Mouse (Mus musculus) erythroblast, adult 5-6 weeks (primary cell): ENCODE measurements around the gene Cacng2. TPM values are rescaled to one million over a fixed set of nuclear protein-coding genes. Genes with fewer than 3 reads are reported as not detected.

Source experiments
- ATAC-seq: replicated peaks from 2 replicates; pipeline ENCODE4 v1.8.0; 2016; ENCODE audit warnings: moderate number of reproducible peaks, mild to moderate bottlenecking, moderate TSS enrichment, inconsistent platforms; ENCODE audit not compliant: poor library complexity, low FRiP score, severe bottlenecking
- total RNA-seq, 2 experiments: library from RNA; stranded (forward) in 1 of 2; stranded (reverse) in 1 of 2; fragments of 150-400 nt in 1 of 2; fragments of 200-764, 138-1000 nt in 1 of 2; gene quantifications; 2 replicates each; pipeline versions ENCODE4 v1.2.3 to v1.2.4; 2015 to 2017; ENCODE audit warnings: low replicate concordance in 2 of 2

The Cacng2 gene
- total RNA-seq (2015; ENCODE audit: low replicate concordance) (not detected in 2 replicates), total RNA-seq (2017; ENCODE audit: low replicate concordance) (not detected in 2 replicates)

DNA sequence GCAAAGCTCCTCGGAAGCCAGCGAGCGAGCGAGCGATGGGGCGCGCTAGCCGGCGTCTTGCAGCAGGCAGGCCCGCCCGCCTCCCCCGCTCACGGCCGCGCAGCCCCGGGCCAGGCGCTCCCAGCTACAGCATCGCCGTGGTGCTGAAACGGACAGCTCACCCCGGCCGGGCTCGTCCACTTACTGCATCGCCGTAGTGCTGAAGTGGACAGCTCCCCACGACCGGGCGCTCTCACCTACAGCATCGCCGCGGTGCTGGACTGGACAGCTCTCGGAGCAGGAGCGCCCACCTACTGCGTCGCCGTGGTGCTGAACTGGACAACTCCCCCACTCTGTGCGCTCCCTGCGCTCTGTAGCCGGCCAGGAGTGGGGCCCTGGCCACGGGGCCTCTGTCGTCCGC lies at the start of gene Cacng2:
Gene Cacng2 (minus strand): TSS at position 325 of the 400 bp plus-strand sequence.
- peak; percentile 59; the same call in 1 of the 2 replicates for ATAC-seq

DNA sequence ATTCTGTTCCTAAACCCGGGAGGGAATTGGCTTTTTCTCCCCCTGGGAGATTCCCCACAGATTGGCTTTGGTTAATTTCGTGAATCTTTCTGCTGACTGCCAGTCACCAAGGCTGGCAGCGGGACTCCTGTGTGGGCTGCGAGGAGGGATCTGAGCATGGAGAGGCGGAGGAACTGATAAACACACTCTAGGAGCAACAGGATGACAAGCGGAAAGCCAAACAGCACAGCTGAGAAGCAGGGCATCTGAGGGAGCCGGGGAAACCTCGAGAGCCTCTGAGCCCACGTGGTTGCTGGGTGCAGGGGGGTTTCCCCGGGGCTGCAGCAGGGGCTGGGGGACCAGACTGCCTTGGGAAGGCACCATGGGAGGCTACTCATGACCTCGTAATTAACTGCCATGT lies 49.7 kb upstream of the Cacng2 start:
- ATAC-seq, result no peak

DNA sequence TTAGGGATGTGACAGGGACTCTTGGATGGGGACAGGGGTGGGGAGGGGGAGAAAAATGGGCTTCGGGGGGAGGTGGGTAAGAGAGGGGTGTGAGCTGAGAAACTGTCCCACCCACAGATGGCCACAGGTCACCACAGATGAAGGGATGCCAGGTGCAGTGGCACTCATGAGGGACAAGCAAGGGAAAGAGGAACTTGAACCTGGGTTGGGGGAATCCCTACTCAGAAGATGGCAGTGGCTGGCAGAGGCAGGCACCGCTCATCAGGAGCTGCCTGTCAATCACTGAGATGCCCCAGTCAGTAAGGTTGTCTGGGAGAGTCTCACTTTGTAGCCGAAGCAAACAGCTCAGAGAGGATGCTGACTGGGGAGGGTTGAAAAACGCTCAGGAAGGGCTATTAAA lies 45.5 kb upstream of the Cacng2 start:
- no peak for ATAC-seq

DNA sequence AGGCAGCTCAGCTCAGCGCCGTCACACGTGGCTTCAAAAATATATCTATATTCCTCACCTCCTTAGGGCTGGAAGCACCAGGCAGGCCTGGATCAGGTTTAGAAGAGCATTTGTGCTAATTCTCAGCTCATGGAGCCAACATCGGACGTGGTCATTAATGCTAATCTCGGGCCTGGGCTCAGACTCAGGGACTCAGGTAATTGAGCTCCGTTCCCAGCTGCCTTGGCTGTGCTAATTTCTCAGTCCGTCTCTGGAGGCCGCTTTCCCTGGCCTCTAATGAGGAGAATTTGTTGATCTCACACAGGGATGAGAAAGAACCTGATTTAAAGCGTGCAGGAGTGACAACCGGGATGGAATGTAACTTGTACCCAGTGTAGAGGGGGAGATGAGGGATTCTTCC lies 44.6 kb upstream of the Cacng2 start:
- no peak for ATAC-seq

DNA sequence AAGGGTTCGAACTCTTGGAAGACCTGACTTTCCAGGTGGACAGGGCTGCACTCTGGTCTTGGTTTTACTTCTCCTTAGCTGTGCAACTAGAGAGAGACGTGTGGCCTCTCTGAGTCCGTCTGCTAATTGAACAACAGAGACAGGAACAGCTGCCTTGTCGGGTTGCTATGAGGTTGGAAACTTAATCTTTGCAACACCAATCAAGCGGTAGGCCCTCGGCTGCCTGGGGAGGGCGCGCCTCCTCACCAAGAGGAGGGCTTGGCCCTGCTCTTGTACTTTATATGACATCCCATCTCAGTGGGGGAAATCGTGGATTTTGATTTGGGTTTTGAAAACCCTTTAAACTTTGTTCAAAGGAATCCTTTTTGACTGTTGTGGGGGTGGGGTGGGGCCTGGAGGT lies 42.1 kb upstream of the Cacng2 start:
- ATAC-seq, result no peak

DNA sequence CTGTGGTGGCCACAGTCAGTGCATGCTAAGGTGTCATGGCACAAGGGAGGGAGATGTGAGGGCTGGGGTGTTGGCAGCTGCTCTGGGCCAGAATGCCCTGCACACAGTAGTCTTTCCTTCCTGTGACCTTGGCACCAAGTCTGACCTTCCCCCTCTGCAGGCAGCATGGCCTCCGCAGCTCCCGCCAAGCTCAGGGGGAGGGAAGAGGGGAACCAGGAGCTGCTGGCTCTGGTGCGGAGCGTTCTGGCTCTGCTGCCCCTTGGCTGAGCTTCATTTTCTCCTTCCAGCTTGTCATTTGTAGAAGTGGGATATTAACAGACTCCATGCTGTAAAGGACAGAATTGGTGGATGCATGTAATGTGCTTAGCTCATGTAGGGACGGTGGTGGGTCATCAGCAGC lies 38.5 kb upstream of the Cacng2 start:
- no peak for ATAC-seq

DNA sequence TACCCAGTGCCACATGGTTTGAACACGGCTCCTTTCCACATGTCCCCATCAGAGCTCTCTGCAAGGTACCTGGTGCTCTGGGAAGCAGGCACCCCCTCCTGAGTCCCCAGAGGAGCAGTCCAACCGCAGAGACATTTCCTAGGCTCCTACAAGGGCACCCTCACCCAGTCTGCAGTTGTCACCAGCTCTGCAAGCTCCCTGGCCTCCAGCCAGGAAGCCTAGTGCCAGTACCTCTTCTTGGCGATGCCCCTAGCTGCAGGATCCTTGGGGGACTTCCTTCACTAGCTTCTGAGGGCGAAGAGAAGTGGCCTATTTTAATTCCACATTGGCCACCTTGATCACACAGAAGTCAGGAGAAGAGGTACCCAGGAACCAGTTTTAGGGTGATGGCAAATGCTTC lies 38.0 kb upstream of the Cacng2 start:
- no peak for ATAC-seq

DNA sequence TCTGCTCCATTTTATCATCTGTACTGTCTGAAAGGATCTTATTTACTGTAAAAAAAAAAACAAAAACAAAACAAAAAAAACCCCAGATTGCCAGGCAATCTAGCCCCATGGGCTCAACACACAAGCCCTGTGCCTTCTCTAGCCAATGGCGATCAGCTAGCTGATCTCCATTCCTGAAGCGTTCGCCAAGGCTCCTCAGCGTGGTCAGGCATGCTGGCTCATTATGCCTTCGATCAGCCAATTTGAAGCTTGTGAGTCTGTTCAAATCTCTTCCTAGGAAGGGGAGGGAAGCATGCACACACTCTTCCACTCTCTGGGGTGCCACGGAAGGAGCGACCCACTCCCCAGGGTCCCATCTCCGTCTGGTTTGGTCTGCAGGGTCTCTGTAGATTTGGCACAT lies 37.5 kb upstream of the Cacng2 start:
- no peak for ATAC-seq

DNA sequence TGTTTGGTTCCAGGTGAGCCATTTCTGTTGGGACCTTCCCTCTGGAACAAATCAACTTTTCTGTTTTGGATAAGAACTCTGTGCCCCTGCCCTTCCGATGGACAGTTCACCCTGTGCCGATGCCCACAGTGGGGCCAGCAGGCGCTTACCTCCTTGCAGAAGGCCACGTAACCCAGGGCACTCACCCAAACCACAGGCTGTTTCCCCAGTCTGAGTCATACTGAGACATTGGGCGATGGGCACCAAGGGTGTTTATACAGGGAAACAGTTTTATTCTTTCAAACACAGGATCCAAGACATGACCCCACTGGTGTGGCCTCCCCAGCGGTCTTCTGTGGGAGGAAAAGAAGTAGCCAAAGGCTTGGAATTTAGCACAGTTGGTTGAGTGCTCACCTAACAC lies 35.6 kb upstream of the Cacng2 start:
- no peak for ATAC-seq

DNA sequence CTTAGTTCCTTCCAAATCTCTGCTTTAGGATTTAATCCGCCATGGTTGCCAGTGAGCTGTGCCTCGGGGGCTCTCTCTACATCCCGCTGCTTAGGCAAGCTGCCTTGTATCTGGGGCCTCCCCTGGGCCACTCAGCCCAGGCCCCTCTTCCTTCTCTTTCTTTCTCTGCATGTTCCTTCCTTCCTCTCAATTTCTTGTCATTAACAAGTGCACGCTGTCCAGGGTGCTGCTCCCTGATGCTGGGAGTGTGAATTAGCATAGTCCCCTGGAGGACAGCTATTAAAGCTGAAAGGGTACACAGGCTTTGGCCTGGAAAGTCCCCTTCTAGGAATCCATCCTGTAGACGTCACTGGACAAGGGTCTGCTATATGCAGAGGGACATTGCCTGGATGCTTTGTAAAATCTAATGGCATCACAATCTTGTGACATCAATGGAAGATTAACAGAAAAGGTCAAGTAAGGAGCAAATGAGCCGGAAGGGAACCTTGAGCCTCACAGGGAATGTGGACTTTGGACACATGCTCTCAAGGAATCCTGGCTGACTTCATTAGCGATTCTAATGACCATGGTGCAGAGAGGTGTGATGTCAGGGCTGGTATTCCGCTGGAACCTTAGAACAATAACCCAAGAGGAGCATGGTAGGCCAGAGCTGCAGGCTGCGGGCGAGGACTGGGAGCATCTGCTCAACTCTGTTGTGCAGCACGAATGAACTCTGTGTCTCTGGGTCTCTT lies 33.4 kb upstream of the Cacng2 start:
- ATAC-seq, result no peak

DNA sequence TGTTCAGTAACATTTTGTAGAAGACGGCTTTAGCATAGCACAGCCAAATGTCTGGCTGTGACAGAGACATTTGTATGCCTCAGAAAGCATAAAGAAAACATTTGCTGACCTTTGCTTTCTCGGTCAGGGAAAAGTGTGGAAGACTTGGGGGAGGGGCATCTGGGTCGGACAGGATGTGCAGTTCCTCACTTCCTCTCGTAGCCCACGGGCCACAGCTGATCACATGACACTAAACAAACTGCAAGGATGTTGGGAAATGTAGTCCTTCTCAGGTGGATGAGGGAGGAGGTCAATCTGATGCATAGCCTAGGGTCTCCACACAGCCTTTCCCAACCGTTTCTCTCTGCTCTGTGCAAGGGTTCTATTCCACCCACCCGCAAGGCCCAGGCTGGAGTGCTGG lies 28.7 kb upstream of the Cacng2 start:
- ATAC-seq, result no peak

DNA sequence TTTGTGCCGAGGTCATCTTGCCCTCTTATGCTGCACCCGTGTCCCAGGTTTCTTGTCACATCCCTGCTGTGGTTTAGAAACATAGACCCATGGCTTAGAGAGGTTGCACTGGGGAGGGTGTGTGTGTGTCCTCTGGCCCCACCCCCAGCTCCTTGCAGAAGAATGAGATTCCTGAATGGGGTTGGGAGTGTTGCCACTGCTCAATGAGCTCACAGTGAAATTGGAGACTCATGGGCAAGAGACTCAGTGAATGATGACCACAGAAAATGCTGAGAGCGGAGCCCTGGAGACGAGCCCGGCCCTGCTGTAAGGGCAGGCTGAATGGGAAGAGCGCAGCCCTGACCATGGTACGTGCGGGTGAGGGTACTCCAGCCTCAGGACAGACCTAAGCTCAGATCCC lies 20.4 kb upstream of the Cacng2 start:
- ATAC-seq, result no peak

DNA sequence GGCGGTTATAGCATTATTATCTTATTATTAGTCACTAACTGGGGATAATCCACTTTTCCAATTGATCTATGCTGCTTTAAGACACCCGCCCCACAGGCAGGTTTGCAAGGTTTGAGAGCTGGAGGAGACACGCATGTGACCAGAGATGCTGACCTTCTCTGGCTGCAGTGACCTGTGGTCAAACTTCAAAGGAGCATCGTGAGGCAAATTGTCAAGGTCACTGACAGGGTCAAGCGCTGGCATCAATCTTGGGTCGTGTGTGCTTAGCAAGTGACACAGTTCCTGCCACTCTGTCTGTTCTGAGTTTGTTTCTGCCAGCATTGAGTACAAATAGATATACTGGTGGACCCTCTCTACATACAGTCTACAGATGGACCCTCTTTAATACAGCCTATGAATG lies 14.8 kb upstream of the Cacng2 start:
- ATAC-seq, result no peak

DNA sequence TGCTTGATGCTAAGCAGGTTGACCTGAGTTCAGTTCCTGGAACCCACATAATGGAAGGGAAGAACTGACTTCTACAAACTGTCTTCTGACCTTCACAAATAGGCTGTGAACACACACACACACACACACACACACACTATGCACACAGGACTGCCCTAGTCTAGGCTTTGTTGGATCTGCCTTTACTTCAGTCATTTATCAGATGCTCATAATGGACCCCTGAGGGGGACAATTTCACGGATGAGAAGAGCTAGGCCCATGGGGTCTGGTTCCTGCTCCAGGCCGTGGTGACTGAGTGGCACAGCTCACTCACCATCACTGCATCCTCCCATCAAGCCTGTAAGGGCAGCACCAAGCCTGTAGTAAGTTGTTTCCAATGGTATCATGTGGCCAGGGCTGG lies 13.6 kb upstream of the Cacng2 start:
- no peak for ATAC-seq

DNA sequence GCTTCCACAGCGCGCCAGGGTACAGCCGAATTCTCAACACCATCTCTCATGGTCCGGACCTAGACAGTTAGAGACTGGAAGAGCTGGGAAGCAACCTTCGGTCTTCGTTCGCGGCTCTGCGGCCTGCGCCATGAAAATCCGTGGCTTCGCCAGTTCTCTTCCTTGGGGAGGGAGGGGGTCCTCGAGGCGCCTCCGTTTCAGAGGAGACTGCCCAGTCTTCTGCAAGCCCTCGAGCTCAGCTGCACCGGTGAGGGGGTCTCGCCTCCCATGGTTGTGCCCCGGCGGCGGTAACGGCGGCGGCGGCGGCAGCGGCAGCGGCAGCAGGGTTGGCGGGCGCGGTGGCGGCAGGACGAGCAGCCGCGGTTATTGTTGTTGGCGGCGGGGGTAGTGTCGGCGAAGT lies 580 bp downstream of the Cacng2 start:
- no peak for ATAC-seq

DNA sequence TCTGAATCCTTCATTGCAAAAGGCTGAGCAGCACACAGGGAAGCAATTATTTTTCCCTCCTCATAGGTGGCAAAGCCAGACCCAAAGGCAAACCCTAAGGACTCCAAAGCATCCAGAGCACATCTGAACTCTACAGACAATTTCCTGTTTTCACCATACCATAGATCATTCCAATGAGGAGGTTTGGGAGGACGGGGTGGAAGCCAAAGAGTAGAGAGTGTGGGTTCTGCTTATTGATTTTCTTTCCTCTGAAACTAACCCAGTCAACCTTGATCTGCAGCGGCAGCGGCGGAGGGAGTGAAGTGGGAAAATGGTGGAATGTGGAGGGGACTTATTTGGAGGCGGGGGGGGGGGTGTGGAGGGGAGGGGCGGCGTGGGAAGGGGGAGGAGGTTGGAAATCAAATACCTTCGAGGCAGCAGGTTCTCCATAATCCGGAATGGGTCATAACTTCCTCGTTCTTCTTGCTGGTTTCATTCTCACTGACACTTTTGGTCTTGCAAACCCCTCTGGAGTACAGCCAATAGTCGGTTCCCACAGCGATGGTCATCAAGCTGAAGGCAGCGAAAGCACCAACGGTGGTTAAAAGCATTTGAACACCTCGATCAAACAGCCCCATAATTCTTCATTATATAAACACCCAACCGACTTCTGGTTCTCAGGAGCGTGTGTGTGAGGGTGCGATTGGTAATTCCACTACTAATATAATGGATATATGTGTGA lies 1.4 kb downstream of the Cacng2 start:
- no peak for ATAC-seq

DNA sequence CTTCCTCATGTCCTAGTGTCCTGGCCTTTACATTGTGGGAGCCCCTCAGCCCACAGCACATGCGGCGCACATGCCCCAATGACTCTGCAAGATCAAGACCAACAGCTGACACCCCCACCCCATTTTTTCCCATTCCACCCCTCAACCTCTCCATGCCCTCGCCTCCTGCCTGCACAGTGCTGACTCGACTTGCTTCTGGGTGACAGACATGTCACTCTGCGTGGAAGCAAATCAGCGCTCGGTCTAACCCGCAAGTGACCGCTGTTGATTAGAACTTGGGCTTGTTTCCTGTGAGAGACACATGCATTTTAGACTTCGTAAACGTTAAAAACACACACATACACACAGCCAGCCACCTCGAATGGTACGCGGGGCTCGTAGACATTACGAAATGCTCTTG lies 2.1 kb downstream of the Cacng2 start:
- ATAC-seq, result no peak

DNA sequence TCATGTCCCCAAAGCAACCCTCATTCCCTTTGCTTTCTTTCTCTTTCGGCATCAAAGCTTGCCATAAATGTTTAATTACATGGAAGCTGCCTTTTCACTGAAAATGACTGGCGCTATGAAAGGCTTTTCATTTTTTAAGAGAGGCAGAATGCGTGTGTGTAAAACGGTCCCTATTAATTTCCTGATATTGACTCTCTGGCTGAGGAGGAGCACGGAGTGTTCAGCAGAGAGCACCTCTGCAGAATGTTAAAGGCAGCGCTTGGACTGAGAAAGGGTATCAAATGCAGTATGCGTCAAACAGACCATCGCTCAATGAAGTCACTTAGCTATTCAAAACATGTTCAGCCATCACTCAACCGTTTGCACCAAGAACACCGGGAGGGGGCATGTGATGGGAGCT lies 2.9 kb downstream of the Cacng2 start:
- ATAC-seq, result no peak

DNA sequence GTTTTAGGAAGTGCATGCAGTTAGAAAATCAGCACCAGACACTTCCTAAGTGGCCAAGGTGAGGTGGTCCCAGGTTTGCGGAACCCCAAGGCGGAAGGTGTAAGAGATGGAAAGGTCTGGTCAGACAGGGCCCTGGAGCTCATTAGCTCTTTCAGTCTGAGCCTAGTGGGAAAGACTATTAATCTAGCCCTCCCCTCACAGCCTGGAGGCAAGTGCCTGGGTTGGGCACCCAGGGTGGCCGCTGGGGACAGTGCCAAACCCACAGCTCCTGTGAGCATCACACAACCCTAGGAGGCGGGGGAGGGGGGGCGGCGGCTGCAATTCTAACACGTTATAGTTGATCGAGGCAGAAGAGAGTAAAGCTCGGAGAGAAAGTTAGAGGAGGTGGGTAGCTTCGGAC lies 3.6 kb downstream of the Cacng2 start:
- no peak for ATAC-seq

DNA sequence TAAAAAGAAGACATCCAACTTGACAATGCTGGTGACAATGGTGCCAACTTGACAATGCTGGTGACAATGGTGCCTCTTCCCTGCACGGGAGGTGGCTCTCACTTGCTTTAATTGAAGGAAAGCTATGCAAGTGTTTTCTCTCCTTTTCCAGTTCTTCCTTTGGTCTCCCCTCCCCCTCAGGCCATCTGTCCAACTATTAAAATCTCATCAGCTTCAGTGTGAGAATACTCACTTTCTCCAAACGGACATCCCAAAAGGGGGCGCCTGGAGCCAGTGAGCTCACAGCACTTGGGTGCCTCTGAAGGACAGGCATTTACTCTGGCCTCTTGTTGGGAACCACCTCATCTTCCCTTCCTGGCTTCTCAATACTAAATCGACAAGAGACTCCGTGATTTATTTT lies 20.3 kb downstream of the Cacng2 start:
- no peak for ATAC-seq

DNA sequence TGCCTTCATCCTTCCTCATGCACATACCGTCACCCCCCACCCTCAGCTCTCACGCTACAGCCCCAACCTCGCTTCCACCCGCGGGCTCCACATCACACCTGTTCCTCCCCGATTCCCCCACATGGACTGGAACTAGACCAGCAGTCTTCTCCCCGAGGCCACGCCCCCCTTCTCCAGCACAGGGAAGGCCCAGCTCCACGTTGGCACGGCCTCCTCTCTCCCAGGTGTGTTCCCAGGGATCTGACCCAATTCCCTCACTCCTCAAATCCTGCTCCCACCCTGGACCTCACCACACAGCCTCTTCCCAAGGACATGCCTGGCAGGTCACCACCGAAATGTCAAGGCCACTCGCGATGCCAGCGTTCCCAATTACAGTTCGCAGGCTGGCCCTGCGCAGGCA lies 23.8 kb downstream of the Cacng2 start:
- no peak for ATAC-seq

DNA sequence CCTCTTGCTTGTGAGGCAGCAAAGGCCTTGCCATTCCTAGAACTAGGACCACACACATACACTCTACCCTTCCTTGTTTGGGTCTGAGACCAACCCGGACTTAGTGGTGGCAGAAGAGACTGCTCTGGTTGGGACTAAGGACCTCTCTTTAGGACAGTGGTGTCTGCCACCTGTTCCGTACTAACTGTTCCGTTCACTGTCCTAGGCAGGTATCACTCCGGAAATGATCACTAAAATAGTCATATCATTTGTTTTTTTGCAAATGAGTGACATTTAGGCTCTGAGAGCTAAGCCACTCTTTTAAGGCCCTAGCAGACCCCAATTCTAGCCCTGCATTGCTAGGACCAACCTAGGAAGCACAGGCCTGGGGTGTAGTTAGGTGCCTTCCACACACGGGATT lies 26.2 kb downstream of the Cacng2 start:
- ATAC-seq, result no peak
